Mouse (Mus musculus): Measurements from ENCODE around the gene Nrxn1.
"Not testable (repeated sequence)": the region's sequence is repeated elsewhere in the genome, so short reads cannot be mapped to it uniquely, and the experiment has no call there.

Gene Nrxn1

GRCm38 (mm10) chr17:90583826-90584534 lies 508.9 kb downstream of the Nrxn1 start:
- peak; percentile 46 for DNase-seq (ENCODE audit: low read depth)

- DNase-seq (ENCODE audit: low read depth), result no peak
Observed at GRCm38 (mm10) chr17:90583196-90583595, 509.7 kb downstream of the Nrxn1 start.

- no peak for DNase-seq (ENCODE audit: low read depth)
Observed at GRCm38 (mm10) chr17:90569877-90570276, 523.0 kb downstream of the Nrxn1 start.

- DNase-seq (ENCODE audit: low read depth), result no peak
Observed at GRCm38 (mm10) chr17:90565186-90565585, 527.7 kb downstream of the Nrxn1 start.

GRCm38 (mm10) chr17:90556376-90556775 lies 536.5 kb downstream of the Nrxn1 start:
- DNase-seq (ENCODE audit: low read depth), result no peak

GRCm38 (mm10) chr17:90550415-90550814 lies 542.5 kb downstream of the Nrxn1 start:
- DNase-seq (ENCODE audit: low read depth), result no peak

- DNase-seq (ENCODE audit: low read depth), result no peak
Observed at GRCm38 (mm10) chr17:90546806-90547205, 546.1 kb downstream of the Nrxn1 start.

GRCm38 (mm10) chr17:90544639-90545259 lies 548.1 kb downstream of the Nrxn1 start:
- DNase-seq (ENCODE audit: low read depth), result no peak

- no peak for DNase-seq (ENCODE audit: low read depth)
Observed at GRCm38 (mm10) chr17:90543986-90544638, 548.8 kb downstream of the Nrxn1 start.

- no peak for DNase-seq (ENCODE audit: low read depth)
Observed at GRCm38 (mm10) chr17:90531443-90531842, 561.4 kb downstream of the Nrxn1 start.

GRCm38 (mm10) chr17:90506026-90506425 lies 586.8 kb downstream of the Nrxn1 start:
- no peak for DNase-seq (ENCODE audit: low read depth)

- DNase-seq (ENCODE audit: low read depth), result not testable (repeated sequence)
Observed at GRCm38 (mm10) chr17:90503999-90504398, 588.9 kb downstream of the Nrxn1 start.

- peak; percentile 68 for DNase-seq (ENCODE audit: low read depth)
Observed at GRCm38 (mm10) chr17:90501023-90501675, 591.7 kb downstream of the Nrxn1 start.

GRCm38 (mm10) chr17:90479531-90480250 lies 613.2 kb downstream of the Nrxn1 start:
- DNase-seq (ENCODE audit: low read depth), result no peak

GRCm38 (mm10) chr17:90456748-90457147 lies 636.1 kb downstream of the Nrxn1 start:
- DNase-seq (ENCODE audit: low read depth), result no peak

GRCm38 (mm10) chr17:90455904-90456303 lies 637.0 kb downstream of the Nrxn1 start:
- DNase-seq (ENCODE audit: low read depth), result no peak

GRCm38 (mm10) chr17:90455409-90455775 lies 637.5 kb downstream of the Nrxn1 start:
- DNase-seq (ENCODE audit: low read depth), result no peak

GRCm38 (mm10) chr17:90454738-90455408 lies 638.0 kb downstream of the Nrxn1 start:
- no peak for DNase-seq (ENCODE audit: low read depth)

GRCm38 (mm10) chr17:90454356-90454737 lies 638.5 kb downstream of the Nrxn1 start:
- no peak for DNase-seq (ENCODE audit: low read depth)

- no peak for DNase-seq (ENCODE audit: low read depth)
Observed at GRCm38 (mm10) chr17:90453280-90453679, 639.6 kb downstream of the Nrxn1 start.

- no peak for DNase-seq (ENCODE audit: low read depth)
Observed at GRCm38 (mm10) chr17:90452770-90453169, 640.1 kb downstream of the Nrxn1 start.

- DNase-seq (ENCODE audit: low read depth), result no peak
Observed at GRCm38 (mm10) chr17:90451384-90451783, 641.5 kb downstream of the Nrxn1 start.

Data from NIH3T3 (cell line).